Mouse (Mus musculus) erythroblast, embryonic 14.5 days (primary cell): ENCODE measurements at regions not wholly inside any gene's neighbourhood (a gene's known extent, or its start where the extent isn't known, plus 50 kb on each side); places are given as distances from the start of the nearest gene placed in this dataset.

Source experiments
- GATA1 ChIP-seq: IDR thresholded peaks from 2 replicates; pipeline ENCODE4 v1.6.1; 2012; ENCODE audit warnings: low read length, inconsistent platforms, mixed read lengths
- TAL1 ChIP-seq: IDR thresholded peaks from 3 replicates; pipeline ENCODE4 v1.6.1; 2012; ENCODE audit warnings: low read length, inconsistent platforms, mixed read lengths

DNA sequence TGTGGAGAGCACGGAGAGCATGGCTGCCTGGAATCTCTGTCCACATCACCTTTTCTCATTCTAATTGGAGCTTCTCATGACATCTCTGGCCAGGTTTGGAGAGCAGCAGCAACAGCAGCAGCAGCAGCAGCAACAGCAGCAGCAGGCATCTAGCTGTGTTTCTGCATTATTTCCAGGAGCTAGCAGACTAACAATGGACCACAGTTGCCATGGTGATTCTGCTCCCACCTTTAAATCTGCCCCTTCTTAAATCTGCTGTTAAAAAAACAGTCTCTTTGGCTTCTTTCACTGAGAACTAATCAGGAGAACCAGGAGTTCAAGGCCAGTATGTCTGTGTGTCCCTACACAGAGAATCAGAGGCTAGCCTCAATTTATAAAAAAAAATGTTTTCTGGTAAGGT lies 139.5 kb upstream of the Mylip start:
- TF ChIP-seq TAL1 (no peak), GATA1 (no peak)
